Mouse (Mus musculus) hindbrain, embryonic 16.5 days (tissue): ENCODE results near the gene Olfr1145. TPM values are rescaled to one million over a fixed set of nuclear protein-coding genes. Genes with fewer than 3 reads are reported as not detected.

Source experiments
- ATAC-seq: fragments of 200-750 bp; cut with Nextera tagmentation; 2 replicates; pipeline ENCODE4 v1.8.0; 2017; ENCODE audit warnings: moderate TSS enrichment, moderate library complexity
- H3K27ac ChIP-seq: fragments of 300-500 bp; sonication (generic); 2 replicates; pipeline ENCODE4 v1.5.1; 2014; ENCODE audit warnings: low read depth, mild to moderate bottlenecking, control low read depth, low read length, moderate library complexity
- H3K27me3 ChIP-seq: fragments of 300-500 bp; sonication (generic); replicated peaks from 2 replicates; pipeline ENCODE4 v1.6.1; 2014; ENCODE audit warnings: low read length; ENCODE audit not compliant: control insufficient read depth, insufficient read depth
- H3K36me3 ChIP-seq: fragments of 300-500 bp; sonication (generic); 2 replicates; pipeline ENCODE4 v1.6.1; 2014; ENCODE audit warnings: mild to moderate bottlenecking, low read length, moderate library complexity, mixed read lengths; ENCODE audit not compliant: control insufficient read depth, insufficient read depth
- H3K4me1 ChIP-seq: fragments of 300-500 bp; sonication (generic); 2 replicates; pipeline ENCODE4 v1.6.1; 2014; ENCODE audit warnings: low read depth, low read length; ENCODE audit not compliant: control insufficient read depth, insufficient read depth
- H3K4me2 ChIP-seq: fragments of 300-500 bp; sonication (generic); 2 replicates; pipeline ENCODE4 v1.6.1; 2014; ENCODE audit warnings: mild to moderate bottlenecking, low read length, control low read depth, moderate library complexity
- H3K4me3 ChIP-seq: fragments of 300-500 bp; sonication (generic); 2 replicates; pipeline ENCODE4 v1.5.1; 2014; ENCODE audit warnings: mild to moderate bottlenecking, low read length, control low read depth, moderate library complexity
- H3K9ac ChIP-seq: fragments of 300-500 bp; sonication (generic); 2 replicates; pipeline ENCODE4 v1.6.1; 2014; ENCODE audit warnings: low read depth, mild to moderate bottlenecking, control low read depth, low read length, moderate library complexity
- H3K9me3 ChIP-seq: fragments of 300-500 bp; sonication (generic); 2 replicates; pipeline ENCODE4 v1.6.1; 2014; ENCODE audit warnings: mild to moderate bottlenecking, low read length, moderate library complexity; ENCODE audit not compliant: control insufficient read depth
- WGBS: fragments of 180-500 bp; shearing (Covaris S2); extraction: QIAGEN DNeasy Blood & Tissue Kit; methylation state at CpG from one replicate; pipeline ENCODE4 v1.1.7; 2014; 5-methylcytosine and 5-hydroxymethylcytosine counted together
- polyA plus RNA-seq: library from polyadenylated mRNA; unstranded; fragments of >200 nt; fragmentation: Nextera tagmentation; extraction: Ambion mirVana; gene quantifications from 2 replicates; pipeline ENCODE4 v1.2.1, GENCODE M21; 2015

The Olfr1145 gene
- not detected in 2 replicates for polyA plus RNA-seq

DNA sequence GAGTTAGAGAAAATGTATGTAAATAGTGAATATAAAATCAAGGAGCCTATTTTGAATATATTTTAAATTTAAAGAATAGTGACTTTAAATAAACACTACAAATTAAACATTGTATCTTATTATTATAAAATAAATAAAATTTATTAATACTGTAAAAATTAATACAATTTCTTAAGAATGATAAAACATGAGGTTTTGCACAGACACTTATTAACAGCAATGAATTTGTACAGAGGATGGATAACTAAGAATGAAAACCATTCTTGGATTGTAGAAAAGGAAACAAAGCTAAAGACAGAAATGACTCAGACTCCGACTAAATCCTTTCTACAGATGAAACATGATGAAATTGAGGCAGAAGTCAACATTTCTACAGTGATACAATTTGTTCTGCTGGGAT, at the start of gene Olfr1145:
Gene Olfr1145 (plus strand): TSS at position 301 of the 400 bp plus-strand sequence.
- H3K4me2 ChIP-seq: no peak within 1 kb of the TSS
- no peaks in the 10 kb centered on the region for H3K4me1 ChIP-seq
- H3K9ac ChIP-seq: no peak within 1 kb of the TSS
- 80% methylated on average over 1 of the region's 1 CpGs for whole genome bisulfite sequencing
- no peaks in the 10 kb centered on the region for H3K27me3 ChIP-seq
- ATAC-seq: no peak
- no peak within 1 kb of the TSS for H3K27ac ChIP-seq
- no peaks in the 10 kb centered on the region for H3K36me3 ChIP-seq
- H3K4me3 ChIP-seq: no peak within 1 kb of the TSS
- no peaks in the 10 kb centered on the region for H3K9me3 ChIP-seq

DNA sequence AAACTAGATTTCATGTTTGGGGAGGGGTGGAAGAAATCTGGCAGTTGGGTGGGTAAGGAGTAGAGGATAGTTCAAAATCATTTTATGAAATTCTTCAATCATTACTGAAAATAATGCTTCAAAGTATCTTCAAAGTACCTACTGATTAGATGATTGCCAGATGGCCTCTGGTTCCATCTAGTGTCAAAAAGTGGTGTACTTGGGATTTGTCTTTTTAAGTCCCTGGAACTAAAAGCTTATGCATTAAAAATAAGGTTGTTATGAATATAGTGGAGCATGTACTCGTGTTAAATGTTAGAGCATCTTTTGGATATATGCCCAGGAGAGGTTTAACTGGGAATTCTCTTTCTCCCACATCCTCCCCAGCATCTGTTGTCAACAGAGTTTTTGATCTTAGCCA, 33.5 kb upstream of the Olfr1145 start:
- 67% methylated on average over 1 of the region's 1 CpGs for WGBS

DNA sequence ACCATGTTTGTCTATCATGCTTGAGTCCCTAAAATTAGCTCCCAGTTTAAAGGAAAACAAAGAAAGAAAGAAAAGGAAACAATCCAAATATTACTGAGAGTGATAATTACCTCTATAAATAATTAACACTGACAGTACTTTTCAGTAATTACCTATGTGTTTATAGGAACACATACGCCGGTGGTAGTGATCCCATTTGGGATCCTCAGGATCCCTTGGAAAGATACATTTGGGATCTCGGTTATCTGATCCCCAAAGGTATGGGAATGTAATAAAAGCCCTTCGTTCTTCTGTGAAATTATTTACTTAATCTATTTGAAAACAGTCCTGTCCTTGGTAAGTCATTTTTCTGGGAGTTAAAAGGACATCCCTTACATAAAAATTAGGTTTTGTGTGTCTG, 30.4 kb upstream of the Olfr1145 start, which contains the start of gene Olfr152:
Gene Olfr152 (plus strand): TSS at position 301 of the 400 bp plus-strand sequence.
- no peaks in the 10 kb centered on the region for H3K4me1 ChIP-seq
- H3K9me3 ChIP-seq: no peaks in the 10 kb centered on the region
- no peak within 1 kb of the TSS for H3K27ac ChIP-seq
- no peak within 1 kb of the TSS for H3K9ac ChIP-seq
- WGBS: 70% methylated on average over 4 of the region's 4 CpGs
- no peaks in the 10 kb centered on the region for H3K36me3 ChIP-seq
- no peak within 1 kb of the TSS for H3K4me3 ChIP-seq
- no peak within 1 kb of the TSS for H3K4me2 ChIP-seq
- H3K27me3 ChIP-seq: no peaks in the 10 kb centered on the region
- no peak for ATAC-seq

More for the DNA sequence above, 33.5 kb upstream of the Olfr1145 start:
- H3K36me3 ChIP-seq: no peaks in the 10 kb centered on the region
- no peak for ATAC-seq
- no peaks in the 10 kb centered on the region for H3K9me3 ChIP-seq
- H3K4me2 ChIP-seq: no peak overlapping the region
- no peaks in the 10 kb centered on the region for H3K4me1 ChIP-seq
- H3K4me3 ChIP-seq: no peak overlapping the region
- H3K9ac ChIP-seq: no peak overlapping the region
- no peak overlapping the region for H3K27ac ChIP-seq
- no peaks in the 10 kb centered on the region for H3K27me3 ChIP-seq

DNA sequence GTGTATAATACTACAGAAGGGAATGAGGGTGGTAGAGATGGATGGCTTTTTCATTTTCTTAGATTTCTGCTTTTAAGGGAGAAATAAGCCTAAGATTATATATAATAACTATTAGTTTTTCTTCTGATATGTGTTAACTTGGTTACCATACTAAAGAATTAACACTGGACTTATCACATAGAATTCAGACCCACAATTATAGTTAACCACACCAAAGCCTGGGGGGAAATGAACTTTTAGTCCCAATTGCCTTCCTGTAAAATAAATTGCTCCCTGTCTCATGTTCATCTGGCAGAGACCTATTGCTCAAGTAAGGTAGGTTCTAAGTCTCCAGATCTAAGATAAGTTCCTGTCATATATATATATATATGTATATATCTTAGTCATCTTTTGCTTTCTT, 9.3 kb upstream of the Olfr1145 start, which contains the start of gene Olfr1143:
Gene Olfr1143 (plus strand): TSS at position 301 of the 400 bp plus-strand sequence.
- H3K27me3 ChIP-seq: no peaks in the 10 kb centered on the region
- ATAC-seq: no peak
- no peak within 1 kb of the TSS for H3K27ac ChIP-seq
- H3K4me2 ChIP-seq: no peak within 1 kb of the TSS
- no peak within 1 kb of the TSS for H3K9ac ChIP-seq
- no peak within 1 kb of the TSS for H3K4me3 ChIP-seq
- no peaks in the 10 kb centered on the region for H3K9me3 ChIP-seq
- no peaks in the 10 kb centered on the region for H3K4me1 ChIP-seq
- H3K36me3 ChIP-seq: no peaks in the 10 kb centered on the region

DNA sequence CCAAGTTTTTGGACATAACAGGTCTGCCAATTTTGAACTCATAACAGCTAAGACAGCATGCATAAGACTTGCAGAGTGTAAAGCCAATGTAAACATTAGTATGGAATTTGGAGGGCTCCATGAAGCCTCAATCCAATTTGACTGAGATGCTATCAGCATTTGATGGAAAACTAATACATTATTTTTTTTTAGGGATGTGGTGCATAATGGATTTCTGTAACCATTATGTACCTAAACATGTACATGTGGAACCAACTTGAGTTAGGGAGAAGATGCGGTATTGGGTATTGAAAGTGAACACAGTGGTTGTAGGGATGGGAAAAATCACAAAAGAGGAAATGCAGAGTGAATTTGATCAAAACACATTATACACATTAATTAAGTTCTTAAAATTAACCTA, 20.6 kb downstream of the Olfr1145 start, which contains the start of gene Olfr1148:
Gene Olfr1148 (plus strand): TSS at position 301 of the 400 bp plus-strand sequence.
- no peaks in the 10 kb centered on the region for H3K9me3 ChIP-seq
- H3K4me3 ChIP-seq: no peak within 1 kb of the TSS
- no peaks in the 10 kb centered on the region for H3K27me3 ChIP-seq
- H3K4me1 ChIP-seq: no peaks in the 10 kb centered on the region
- 95% methylated on average over 1 of the region's 1 CpGs for WGBS
- no peak for ATAC-seq
- H3K27ac ChIP-seq: no peak within 1 kb of the TSS
- no peaks in the 10 kb centered on the region for H3K36me3 ChIP-seq
- H3K9ac ChIP-seq: no peak within 1 kb of the TSS
- H3K4me2 ChIP-seq: no peak within 1 kb of the TSS

DNA sequence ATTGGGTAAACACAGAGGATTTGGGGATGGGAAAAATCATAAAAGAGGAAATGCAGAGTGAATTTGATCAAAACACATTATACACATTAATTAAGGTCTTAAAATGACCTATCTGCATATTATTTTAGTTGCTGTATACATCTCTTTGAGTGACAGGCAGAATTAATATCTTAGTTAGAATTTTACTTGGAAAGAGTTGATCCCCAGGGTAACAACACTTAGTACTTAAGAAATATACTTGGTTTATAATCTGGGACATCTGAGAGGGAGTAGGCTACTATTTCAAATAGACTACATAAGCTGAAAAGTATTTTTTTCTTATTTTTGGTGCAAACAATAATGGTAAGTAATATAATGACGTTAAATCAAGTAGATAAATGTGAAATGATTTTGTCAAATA, 34.1 kb downstream of the Olfr1145 start, which contains the start of gene Olfr1150-ps1:
Gene Olfr1150-ps1 (plus strand): TSS at position 301 of the 400 bp plus-strand sequence.
- Histone ChIP-seq H3K36me3 (no peaks in the 10 kb centered on the region), H3K4me3 (no peak within 1 kb of the TSS), H3K9ac (no peak within 1 kb of the TSS), H3K9me3 (no peaks in the 10 kb centered on the region), H3K27me3 (no peaks in the 10 kb centered on the region), H3K4me1 (no peaks in the 10 kb centered on the region), H3K27ac (no peak within 1 kb of the TSS), H3K4me2 (no peak within 1 kb of the TSS)
- no peak for ATAC-seq
- WGBS: 81% methylated on average over 1 of the region's 1 CpGs

DNA sequence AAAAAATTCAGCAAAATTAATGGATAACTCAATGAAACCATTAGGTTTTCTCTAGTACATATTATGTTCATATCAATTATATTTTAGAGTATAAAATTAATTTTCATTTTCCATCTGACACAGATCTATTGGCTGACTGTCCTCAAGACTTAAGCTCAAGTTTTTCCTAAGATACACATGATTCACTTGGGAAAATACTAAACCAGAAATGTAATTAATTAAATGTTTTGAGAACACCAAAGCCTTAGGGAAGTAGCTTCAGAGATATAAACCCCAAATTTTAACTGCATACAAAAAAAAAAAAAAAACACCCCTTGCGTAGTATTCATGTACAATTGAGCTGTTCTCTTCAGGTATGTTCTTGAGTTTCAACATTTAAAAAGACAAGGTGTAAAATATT, 45.9 kb downstream of the Olfr1145 start, which contains the start of gene Olfr1151:
Gene Olfr1151 (plus strand): TSS at position 301 of the 400 bp plus-strand sequence.
- no peak within 1 kb of the TSS for H3K4me3 ChIP-seq
- no peak within 1 kb of the TSS for H3K9ac ChIP-seq

More for the DNA sequence above, 45.9 kb downstream of the Olfr1145 start, which contains the start of gene Olfr1151:
- H3K27me3 ChIP-seq: no peaks in the 10 kb centered on the region
- H3K9me3 ChIP-seq: no peaks in the 10 kb centered on the region
- no peaks in the 10 kb centered on the region for H3K36me3 ChIP-seq
- 76% methylated on average over 1 of the region's 1 CpGs for WGBS
- ATAC-seq: no peak
- no peaks in the 10 kb centered on the region for H3K4me1 ChIP-seq
- H3K27ac ChIP-seq: no peak within 1 kb of the TSS
- H3K4me2 ChIP-seq: no peak within 1 kb of the TSS

Other genes with a start within 250 kb of the Olfr1145 start
- gene Olfr1129, start 235.9 kb upstream of the Olfr1145 start, polyA plus RNA-seq: not detected in 2 replicates
- gene Olfr1130, start 203.6 kb upstream of the Olfr1145 start, polyA plus RNA-seq: not detected in 2 replicates
- not detected in 2 replicates for gene Olfr1131, start 182.7 kb upstream of the Olfr1145 start, polyA plus RNA-seq
- not detected in 2 replicates for gene Olfr1132, start 172.3 kb upstream of the Olfr1145 start, polyA plus RNA-seq
- gene Olfr1133, start 162.4 kb upstream of the Olfr1145 start, polyA plus RNA-seq: not detected in 2 replicates
- gene Olfr1134, start 151.4 kb upstream of the Olfr1145 start, polyA plus RNA-seq: not detected in 2 replicates
- not detected in 2 replicates for gene Olfr1135, start 136.2 kb upstream of the Olfr1145 start, polyA plus RNA-seq
- not detected in 2 replicates for gene Olfr1136, start 115.9 kb upstream of the Olfr1145 start, polyA plus RNA-seq
- gene Olfr1137, start 96.6 kb upstream of the Olfr1145 start, polyA plus RNA-seq: not detected in 2 replicates
- gene Olfr1138, start 69.8 kb upstream of the Olfr1145 start, polyA plus RNA-seq: not detected in 2 replicates
- gene Olfr1140, start 66.1 kb upstream of the Olfr1145 start, polyA plus RNA-seq: not detected in 2 replicates
- not detected in 2 replicates for gene Olfr1141, start 55.8 kb upstream of the Olfr1145 start, polyA plus RNA-seq
- not detected in 2 replicates for gene Olfr152, start 30.3 kb upstream of the Olfr1145 start, polyA plus RNA-seq
- not detected in 2 replicates for gene Olfr1143, start 9.2 kb upstream of the Olfr1145 start, polyA plus RNA-seq
- not detected in 2 replicates for gene Olfr1148, start 20.7 kb downstream of the Olfr1145 start, polyA plus RNA-seq
- not detected in 2 replicates for gene Olfr1150-ps1, start 34.2 kb downstream of the Olfr1145 start, polyA plus RNA-seq
- not detected in 2 replicates for gene Olfr1151, start 46.0 kb downstream of the Olfr1145 start, polyA plus RNA-seq
- gene Olfr1152, start 56.7 kb downstream of the Olfr1145 start, polyA plus RNA-seq: 0.02 TPM in 1 of 2 replicates, not detected in the other
- not detected in 2 replicates for gene Olfr1153, start 85.1 kb downstream of the Olfr1145 start, polyA plus RNA-seq
- gene Olfr1154, start 95.3 kb downstream of the Olfr1145 start, polyA plus RNA-seq: not detected in 2 replicates
- not detected in 2 replicates for gene Olfr1155, start 135.3 kb downstream of the Olfr1145 start, polyA plus RNA-seq
- not detected in 2 replicates for gene Olfr1156, start 143.3 kb downstream of the Olfr1145 start, polyA plus RNA-seq
- not detected in 2 replicates for gene Olfr1157, start 158.5 kb downstream of the Olfr1145 start, polyA plus RNA-seq
- not detected in 2 replicates for gene Olfr74, start 164.8 kb downstream of the Olfr1145 start, polyA plus RNA-seq
- gene Olfr1158, start 180.3 kb downstream of the Olfr1145 start, polyA plus RNA-seq: not detected in 2 replicates
- gene Olfr1160, start 198.4 kb downstream of the Olfr1145 start, polyA plus RNA-seq: not detected in 2 replicates
- gene Olfr1161, start 213.0 kb downstream of the Olfr1145 start, polyA plus RNA-seq: not detected in 2 replicates
- not detected in 2 replicates for gene Olfr73, start 227.9 kb downstream of the Olfr1145 start, polyA plus RNA-seq
- not detected in 2 replicates for gene Olfr1162, start 241.3 kb downstream of the Olfr1145 start, polyA plus RNA-seq